Mouse (Mus musculus) midbrain, embryonic 14.5 days (tissue): Measurements from ENCODE around the gene Abca12. TPM values are rescaled to one million over a fixed set of nuclear protein-coding genes. Genes with fewer than 3 reads are reported as not detected.
A peak's percentile ranks its signal among the peaks of the same experiment; 100 is the strongest.

Experiments
- ATAC-seq: fragments of 200-750 bp; cut with Nextera tagmentation; 2 replicates; pipeline ENCODE4 v1.8.0; 2017; ENCODE audit warnings: moderate number of reproducible peaks, moderate library complexity; ENCODE audit not compliant: low FRiP score, low TSS enrichment
- DNase-seq: peaks from one replicate; pipeline ENCODE4 v3.0.0-alpha.2; 2015
- H3K27ac ChIP-seq: fragments of 300-500 bp; sonication (generic); replicated peaks from 2 replicates; pipeline ENCODE4 v1.5.1; 2014; ENCODE audit warnings: mild to moderate bottlenecking, low read depth, low read length, moderate library complexity
- H3K27me3 ChIP-seq: fragments of 300-500 bp; sonication (generic); 2 replicates; pipeline ENCODE4 v1.6.1; 2014; ENCODE audit warnings: low read length, control low read depth, mixed read lengths; ENCODE audit not compliant: control insufficient read depth, insufficient read depth
- H3K36me3 ChIP-seq: fragments of 300-500 bp; sonication (generic); 2 replicates; pipeline ENCODE4 v1.6.1; 2014; ENCODE audit warnings: low read length, control low read depth; ENCODE audit not compliant: control insufficient read depth, insufficient read depth
- H3K4me1 ChIP-seq: fragments of 300-500 bp; sonication (generic); 2 replicates; pipeline ENCODE4 v1.6.1; 2014; ENCODE audit warnings: mild to moderate bottlenecking, antibody characterized with exemption, low read length, control low read depth; ENCODE audit not compliant: control insufficient read depth, insufficient read depth
- H3K4me2 ChIP-seq: fragments of 300-500 bp; sonication (generic); 2 replicates; pipeline ENCODE4 v1.6.1; 2014; ENCODE audit warnings: mild to moderate bottlenecking, low read length, moderate library complexity
- H3K4me3 ChIP-seq: fragments of 300-500 bp; sonication (generic); replicated peaks from 2 replicates; pipeline ENCODE4 v1.5.1; 2014; ENCODE audit warnings: low read depth, low read length
- H3K9ac ChIP-seq: fragments of 300-500 bp; sonication (generic); replicated peaks from 2 replicates; pipeline ENCODE4 v1.6.1; 2014; ENCODE audit warnings: mild to moderate bottlenecking, low read length, moderate library complexity
- H3K9me3 ChIP-seq: fragments of 300-500 bp; sonication (generic); 2 replicates; pipeline ENCODE4 v1.6.1; 2016; ENCODE audit warnings: low read length, control low read depth, mixed read lengths; ENCODE audit not compliant: control insufficient read depth
- WGBS: fragments of 180-500 bp; shearing (Covaris S2); extraction: QIAGEN DNeasy Blood & Tissue Kit; methylation state at CpG from one replicate; pipeline ENCODE4 v1.1.7; 2014; 5-methylcytosine and 5-hydroxymethylcytosine counted together
- polyA plus RNA-seq: library from polyadenylated mRNA; unstranded; fragments of >200 nt; fragmentation: Nextera tagmentation; extraction: Ambion mirVana; gene quantifications from 2 replicates; pipeline ENCODE4 v1.2.1, GENCODE M21; 2014

Abca12 gene
- 0.04 TPM in 1 of 2 replicates, not detected in the other for polyA plus RNA-seq

GRCm38 (mm10) chr1:71414810-71415209 lies at the start of gene Abca12:
Abca12 (minus strand) TSS chr1:71414910.
- H3K9me3 ChIP-seq: no peaks in the 10 kb centered on the region
- no peaks in the 10 kb centered on the region for H3K4me1 ChIP-seq
- ATAC-seq (no peak), DNase-seq (no peak)
- WGBS: 92% methylated on average over 7 of the region's 7 CpGs
- no peak within 1 kb of the TSS for H3K27ac ChIP-seq
- no peaks in the 10 kb centered on the region for H3K36me3 ChIP-seq
- H3K4me2 ChIP-seq: no peak within 1 kb of the TSS
- no peak within 1 kb of the TSS for H3K4me3 ChIP-seq
- H3K9ac ChIP-seq: no peak within 1 kb of the TSS
- no peaks in the 10 kb centered on the region for H3K27me3 ChIP-seq

GRCm38 (mm10) chr1:71457961-71458360 lies 43.3 kb upstream of the Abca12 start:
- H3K4me1 ChIP-seq: no peaks in the 10 kb centered on the region
- no peaks in the 10 kb centered on the region for H3K27me3 ChIP-seq
- no peak overlapping the region for H3K27ac ChIP-seq
- 92% methylated on average over 3 of the region's 3 CpGs for WGBS
- no peak overlapping the region for H3K9ac ChIP-seq
- DNase-seq (no peak), ATAC-seq (no peak)
- no peaks in the 10 kb centered on the region for H3K9me3 ChIP-seq
- H3K4me2 ChIP-seq: no peak overlapping the region
- no peaks in the 10 kb centered on the region for H3K36me3 ChIP-seq
- no peak overlapping the region for H3K4me3 ChIP-seq

- DNase-seq: no peak
- no peak overlapping the region for H3K9ac ChIP-seq
- H3K4me3 ChIP-seq: no peak overlapping the region
- ATAC-seq: no peak
- H3K4me1 ChIP-seq: no peaks in the 10 kb centered on the region
- H3K27me3 ChIP-seq: no peaks in the 10 kb centered on the region
- no peaks in the 10 kb centered on the region for H3K36me3 ChIP-seq
- no peaks in the 10 kb centered on the region for H3K9me3 ChIP-seq
- H3K4me2 ChIP-seq: no peak overlapping the region
- 95% methylated on average over 4 of the region's 4 CpGs for WGBS
- H3K27ac ChIP-seq: no peak overlapping the region
Observed at GRCm38 (mm10) chr1:71447424-71447823, 32.7 kb upstream of the Abca12 start.

- Histone ChIP-seq H3K36me3 (no peaks in the 10 kb centered on the region), H3K4me3 (no peak overlapping the region), H3K4me1 (no peaks in the 10 kb centered on the region), H3K4me2 (no peak overlapping the region), H3K27ac (no peak overlapping the region), H3K9ac (no peak overlapping the region), H3K9me3 (no peaks in the 10 kb centered on the region), H3K27me3 (no peaks in the 10 kb centered on the region)
- ATAC-seq (no peak), DNase-seq (peak; percentile 9)
- WGBS: 71% methylated on average over 12 of the region's 13 CpGs
Observed at GRCm38 (mm10) chr1:71421741-71422333, 7.1 kb upstream of the Abca12 start.

- no peak overlapping the region for H3K27ac ChIP-seq
- H3K9me3 ChIP-seq: no peaks in the 10 kb centered on the region
- H3K9ac ChIP-seq: no peak overlapping the region
- no peak overlapping the region for H3K4me3 ChIP-seq
- no peak for DNase-seq
- no peak for ATAC-seq
- no peaks in the 10 kb centered on the region for H3K27me3 ChIP-seq
- no peak overlapping the region for H3K4me2 ChIP-seq
- H3K4me1 ChIP-seq: no peaks in the 10 kb centered on the region
- 89% methylated on average over 5 of the region's 5 CpGs for WGBS
- H3K36me3 ChIP-seq: no peaks in the 10 kb centered on the region
Observed at GRCm38 (mm10) chr1:71418467-71418866, 3.8 kb upstream of the Abca12 start.

GRCm38 (mm10) chr1:71417951-71418350 lies 3.2 kb upstream of the Abca12 start:
- DNase-seq: no peak
- H3K27me3 ChIP-seq: no peaks in the 10 kb centered on the region
- H3K9me3 ChIP-seq: no peaks in the 10 kb centered on the region
- ATAC-seq: no peak
- H3K4me1 ChIP-seq: no peaks in the 10 kb centered on the region
- H3K36me3 ChIP-seq: no peaks in the 10 kb centered on the region
- no peak overlapping the region for H3K9ac ChIP-seq
- H3K4me2 ChIP-seq: no peak overlapping the region
- no peak overlapping the region for H3K4me3 ChIP-seq
- WGBS: 78% methylated on average over 5 of the region's 5 CpGs
- H3K27ac ChIP-seq: no peak overlapping the region

GRCm38 (mm10) chr1:71414084-71414483 lies 626 bp downstream of the Abca12 start:
- H3K27ac ChIP-seq: no peak overlapping the region
- no peak overlapping the region for H3K4me3 ChIP-seq
- DNase-seq (no peak), ATAC-seq (no peak)
- no peaks in the 10 kb centered on the region for H3K9me3 ChIP-seq
- H3K27me3 ChIP-seq: no peaks in the 10 kb centered on the region
- no peaks in the 10 kb centered on the region for H3K36me3 ChIP-seq
- no peak overlapping the region for H3K4me2 ChIP-seq
- WGBS: 73% methylated on average over 5 of the region's 6 CpGs
- H3K9ac ChIP-seq: no peak overlapping the region
- no peaks in the 10 kb centered on the region for H3K4me1 ChIP-seq

GRCm38 (mm10) chr1:71413114-71413513 lies 1.6 kb downstream of the Abca12 start:
- no peaks in the 10 kb centered on the region for H3K9me3 ChIP-seq
- H3K9ac ChIP-seq: no peak overlapping the region
- no peak overlapping the region for H3K4me2 ChIP-seq
- H3K4me3 ChIP-seq: no peak overlapping the region
- no peaks in the 10 kb centered on the region for H3K27me3 ChIP-seq
- no peak overlapping the region for H3K27ac ChIP-seq
- ATAC-seq (no peak), DNase-seq (no peak)
- 90% methylated on average over 11 of the region's 11 CpGs for WGBS
- H3K36me3 ChIP-seq: no peaks in the 10 kb centered on the region
- no peaks in the 10 kb centered on the region for H3K4me1 ChIP-seq

GRCm38 (mm10) chr1:71407711-71408110 lies 7.0 kb downstream of the Abca12 start:
- Histone ChIP-seq H3K36me3 (no peaks in the 10 kb centered on the region), H3K4me1 (no peaks in the 10 kb centered on the region), H3K27me3 (no peaks in the 10 kb centered on the region), H3K4me2 (no peak overlapping the region), H3K27ac (no peak overlapping the region), H3K4me3 (no peak overlapping the region), H3K9me3 (no peaks in the 10 kb centered on the region), H3K9ac (no peak overlapping the region)
- ATAC-seq: no peak
- DNase-seq: no peak
- 80% methylated on average over 7 of the region's 7 CpGs for WGBS
